Mouse (Mus musculus): ENCODE data around the gene Fv1. TPM values are rescaled to one million over a fixed set of nuclear protein-coding genes. Genes with fewer than 3 reads are reported as not detected.

Fv1 gene
- polyA plus RNA-seq, 1 experiment from 2014 or later: 15.2 TPM

DNA sequence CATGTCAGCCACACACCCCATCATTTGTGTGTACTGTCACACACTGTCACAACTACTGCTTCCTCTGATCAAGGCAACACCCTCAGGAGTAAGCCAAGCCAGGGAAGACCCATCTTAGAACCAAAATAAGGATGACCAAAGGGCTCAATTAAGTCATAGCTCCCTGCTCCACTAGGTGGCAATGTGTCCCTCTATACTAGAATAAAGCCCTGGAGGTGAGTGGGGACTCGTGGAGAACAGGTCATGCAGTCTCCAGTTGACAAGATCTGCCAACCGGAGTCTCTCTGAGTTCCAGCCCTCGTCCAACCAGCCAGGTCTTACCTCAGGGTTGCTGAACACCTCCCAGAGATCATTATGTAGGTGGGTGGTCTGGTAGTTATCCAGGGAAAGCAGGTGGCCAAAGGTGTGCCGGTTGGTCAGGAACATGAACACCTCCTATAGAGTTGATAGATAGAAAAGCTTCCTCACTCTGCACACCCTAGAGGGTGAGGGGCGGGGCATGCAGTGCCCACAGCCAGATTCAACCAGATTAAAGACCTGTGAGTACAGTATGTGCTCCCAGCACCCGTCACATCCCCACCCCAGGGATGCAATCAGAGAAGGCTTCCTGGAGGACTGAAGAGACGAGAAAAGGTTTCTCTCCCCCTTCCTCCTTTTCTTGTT lies 49.8 kb downstream of the Fv1 start:
- DNase-seq (ENCODE audit: low spot score, missing footprints): no peak
- Histone ChIP-seq H3K27me3 (ENCODE audit: control insufficient read depth, insufficient read depth, low read length) (no peaks in the 10 kb centered on the region), H3K4me1 (ENCODE audit: control insufficient read depth, insufficient read depth, low read length) (0 out of 2 replicates have a peak, but pooled peaks cover 2% of the 10 kb centered on the region), H3K27ac (ENCODE audit: low read depth, low read length) (no peak overlapping the region), H3K9me3 (ENCODE audit: control insufficient read depth, low read length) (no peaks in the 10 kb centered on the region), H3K36me3 (ENCODE audit: control insufficient read depth, insufficient read depth, low read length) (no peaks in the 10 kb centered on the region), H3K4me2 (no peak overlapping the region), H3K4me3 (ENCODE audit: low read depth, low read length) (no peak overlapping the region), H3K9ac (ENCODE audit: low read length) (no peak overlapping the region)
- ATAC-seq (ENCODE audit: low FRiP score): peak; percentile 41; the same call in 1 of the 2 replicates
- 64% methylated on average over 7 of the region's 7 CpGs for WGBS

Other genes with a start within 250 kb of the Fv1 start
- 2.8 and 3.1 TPM in 2 replicates for gene Zfp979, start 226.5 kb upstream of the Fv1 start, polyA plus RNA-seq (2014; fragmentation: Nextera tagmentation; extraction: Ambion mirVana)
- gene Zfp534, start 166.4 kb upstream of the Fv1 start, polyA plus RNA-seq (2014; fragmentation: Nextera tagmentation; extraction: Ambion mirVana): not detected in 2 replicates
- 8.9 and 9.2 TPM in 2 replicates for gene Zfp984, start 59.2 kb upstream of the Fv1 start, polyA plus RNA-seq (2014; fragmentation: Nextera tagmentation; extraction: Ambion mirVana)
- 5.6 and 7.4 TPM in 2 replicates for gene Zfp933, start 20.6 kb upstream of the Fv1 start, polyA plus RNA-seq (2014; fragmentation: Nextera tagmentation; extraction: Ambion mirVana)
- 34.6 and 39.2 TPM in 2 replicates for gene Miip, start 163 bp upstream of the Fv1 start, polyA plus RNA-seq (2014; fragmentation: Nextera tagmentation; extraction: Ambion mirVana)
- 36.8 and 42.4 TPM in 2 replicates for gene Mfn2, start 35.7 kb downstream of the Fv1 start, polyA plus RNA-seq (2014; fragmentation: Nextera tagmentation; extraction: Ambion mirVana)
- gene Plod1, start 67.8 kb downstream of the Fv1 start, polyA plus RNA-seq (2014; fragmentation: Nextera tagmentation; extraction: Ambion mirVana): 24.2 and 25.8 TPM in 2 replicates
- 14.3 and 15.3 TPM in 2 replicates for gene 2510039O18Rik, start 71.9 kb downstream of the Fv1 start, polyA plus RNA-seq (2014; fragmentation: Nextera tagmentation; extraction: Ambion mirVana)
- gene Nppb, start 116.8 kb downstream of the Fv1 start, polyA plus RNA-seq (2014; fragmentation: Nextera tagmentation; extraction: Ambion mirVana): 0.23 and 0.29 TPM in 2 replicates
- 0.51 and 0.68 TPM in 2 replicates for gene Nppa, start 131.7 kb downstream of the Fv1 start, polyA plus RNA-seq (2014; fragmentation: Nextera tagmentation; extraction: Ambion mirVana)
- 19.2 and 20.2 TPM in 2 replicates for gene Clcn6, start 169.8 kb downstream of the Fv1 start, polyA plus RNA-seq (2014; fragmentation: Nextera tagmentation; extraction: Ambion mirVana)
- gene Mthfr, start 170.1 kb downstream of the Fv1 start, polyA plus RNA-seq (2014; fragmentation: Nextera tagmentation; extraction: Ambion mirVana): 17.8 and 18.9 TPM in 2 replicates
- 11.7 TPM in 2 replicates for gene Agtrap, start 219.1 kb downstream of the Fv1 start, polyA plus RNA-seq (2014; fragmentation: Nextera tagmentation; extraction: Ambion mirVana)